Mouse (Mus musculus) macrophage (primary cell): Measurements from ENCODE around the gene Cdpf1. TPM values are rescaled to one million over a fixed set of nuclear protein-coding genes. Genes with fewer than 3 reads are reported as not detected.
"Not testable (repeated sequence)": the region's sequence is repeated elsewhere in the genome, so short reads cannot be mapped to it uniquely, and the experiment has no call there.

ENCODE experiments used
- H3K27ac ChIP-seq: fragments of 350-480 bp; formaldehyde crosslinking; 2 replicates; pipeline ENCODE4 v1.9.0; 2021
- H3K36me3 ChIP-seq: fragments of 350-480 bp; formaldehyde crosslinking; 2 replicates; pipeline ENCODE4 v1.9.0; 2021; ENCODE audit errors: inconsistent target
- H3K4me3 ChIP-seq: fragments of 350-480 bp; formaldehyde crosslinking; 2 replicates; pipeline ENCODE4 v1.9.0; 2021; ENCODE audit errors: inconsistent target
- H3K79me2 ChIP-seq: fragments of 350-480 bp; formaldehyde crosslinking; 2 replicates; pipeline ENCODE4 v1.9.0; 2021; ENCODE audit errors: inconsistent target
- WGBS: methylation state at CpG from one replicate; pipeline ENCODE4 v1.1.7; 2026; ENCODE audit warnings: inconsistent platforms; ENCODE audit not compliant: missing documents; 5-methylcytosine and 5-hydroxymethylcytosine counted together
- polyA plus RNA-seq: library from polyadenylated mRNA; stranded (reverse); fragments of 250-400 nt; gene quantifications from 3 replicates; pipeline ENCODE4 v1.2.4, GENCODE M21; 2018; ENCODE audit warnings: inconsistent platforms

The Cdpf1 gene
- polyA plus RNA-seq, 1 experiment from 2014 or later: 8.5 TPM

GRCm38 (mm10) chr15:85788633-85789032 lies 22.9 kb downstream of the Cdpf1 start:
- Histone ChIP-seq H3K79me2 (no peaks in the 10 kb centered on the region), H3K27ac (no peak overlapping the region), H3K36me3 (no peaks in the 10 kb centered on the region), H3K4me3 (no peak overlapping the region)
- 88% methylated on average over 16 of the region's 16 CpGs for WGBS

DNA sequence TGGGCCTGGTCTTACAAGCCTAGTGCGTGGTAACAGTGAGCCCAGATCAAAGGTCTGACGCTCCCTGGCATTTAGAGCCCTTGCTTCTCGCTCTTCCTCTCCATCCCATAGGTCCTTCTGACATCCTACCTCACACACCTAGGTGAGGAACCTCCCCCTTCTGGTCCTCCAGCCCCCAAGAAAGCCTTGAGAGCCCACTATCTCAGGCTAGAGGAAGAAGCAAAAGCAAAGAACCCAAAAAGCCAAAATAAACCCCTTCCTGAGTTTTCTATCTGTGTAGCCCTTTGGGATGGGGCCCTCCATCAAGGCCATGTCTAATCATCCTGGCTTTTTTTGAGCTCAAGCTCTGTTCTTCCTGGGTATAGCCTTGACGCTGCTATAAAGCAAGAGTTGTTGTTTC lies 23.4 kb downstream of the Cdpf1 start:
- 97% methylated on average over 4 of the region's 4 CpGs for WGBS
- no peak overlapping the region for H3K27ac ChIP-seq
- no peaks in the 10 kb centered on the region for H3K79me2 ChIP-seq
- no peak overlapping the region for H3K4me3 ChIP-seq
- H3K36me3 ChIP-seq: no peaks in the 10 kb centered on the region

DNA sequence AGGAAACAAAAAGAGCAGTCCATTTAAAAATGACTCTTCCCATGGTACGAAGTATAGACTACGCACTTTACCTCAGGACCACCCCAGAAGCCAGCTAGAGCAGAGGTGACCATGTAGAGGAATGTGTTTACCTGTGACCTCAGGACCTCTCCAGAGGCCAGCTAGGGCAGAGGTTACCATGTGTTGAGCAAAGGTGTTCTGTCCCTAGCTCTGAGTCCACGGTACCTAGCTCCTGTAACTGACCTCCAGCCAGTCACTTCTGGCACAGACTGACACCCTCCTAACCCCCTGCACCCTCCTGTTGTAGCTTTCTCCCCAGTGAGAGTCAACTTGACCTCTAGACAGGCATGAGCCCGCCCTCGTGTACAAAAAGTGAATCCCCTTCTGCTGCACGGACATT lies 24.0 kb downstream of the Cdpf1 start:
- H3K27ac ChIP-seq: no peak overlapping the region
- H3K36me3 ChIP-seq: no peaks in the 10 kb centered on the region
- no peak overlapping the region for H3K4me3 ChIP-seq
- H3K79me2 ChIP-seq: no peaks in the 10 kb centered on the region
- 91% methylated on average over 6 of the region's 6 CpGs for WGBS

DNA sequence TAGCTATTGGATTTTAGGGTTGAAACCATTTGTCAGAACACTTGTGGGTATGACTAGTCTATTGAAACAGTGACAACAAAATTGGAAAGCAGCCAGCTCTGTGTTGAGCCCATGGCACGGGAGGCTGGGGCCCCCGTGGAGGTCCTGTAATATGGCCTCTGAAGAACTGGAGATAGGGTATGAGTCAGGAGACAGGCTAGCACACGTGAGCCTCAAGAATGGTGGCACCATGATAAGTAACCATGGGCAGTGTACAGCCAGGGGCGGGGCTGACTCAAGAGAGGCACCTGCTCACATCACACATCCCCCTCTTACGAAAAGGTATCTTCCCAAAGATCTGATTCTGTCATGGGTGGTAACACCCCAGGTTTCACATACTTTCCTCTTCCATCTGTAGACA lies 24.8 kb downstream of the Cdpf1 start:
- Histone ChIP-seq H3K27ac (no peak overlapping the region), H3K79me2 (no peaks in the 10 kb centered on the region), H3K4me3 (no peak overlapping the region), H3K36me3 (no peaks in the 10 kb centered on the region)
- WGBS: 72% methylated on average over 5 of the region's 5 CpGs

DNA sequence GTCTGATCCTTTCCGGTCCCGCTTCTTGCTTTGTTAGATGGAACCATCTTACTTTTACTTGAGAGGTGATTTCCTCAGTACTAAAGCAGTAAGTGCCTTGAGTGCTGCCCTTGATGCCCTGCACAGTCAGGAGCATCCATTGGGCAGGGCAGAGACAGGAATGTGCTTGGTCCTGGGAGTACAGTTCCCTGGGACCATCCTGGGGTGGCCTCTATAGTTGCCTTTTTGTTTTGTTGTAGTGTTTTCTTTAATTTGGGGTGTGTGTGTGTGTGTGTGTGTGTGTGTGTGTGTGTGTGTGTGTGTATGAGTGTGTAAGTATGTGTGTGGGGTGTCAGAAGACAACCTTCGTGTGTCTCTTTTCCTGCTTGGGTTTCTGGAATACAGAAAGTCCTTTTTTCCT lies 27.2 kb downstream of the Cdpf1 start:
- 90% methylated on average over 2 of the region's 3 CpGs for WGBS
- H3K36me3 ChIP-seq: no peaks in the 10 kb centered on the region
- no peak overlapping the region for H3K27ac ChIP-seq
- H3K4me3 ChIP-seq: no peak overlapping the region
- no peaks in the 10 kb centered on the region for H3K79me2 ChIP-seq

- Histone ChIP-seq H3K36me3 (no peaks in the 10 kb centered on the region), H3K79me2 (no peaks in the 10 kb centered on the region), H3K27ac (no peak overlapping the region), H3K4me3 (no peak overlapping the region)
- WGBS: 94% methylated on average over 4 of the region's 4 CpGs
Observed at GRCm38 (mm10) chr15:85783146-85783545, 28.4 kb downstream of the Cdpf1 start.

DNA sequence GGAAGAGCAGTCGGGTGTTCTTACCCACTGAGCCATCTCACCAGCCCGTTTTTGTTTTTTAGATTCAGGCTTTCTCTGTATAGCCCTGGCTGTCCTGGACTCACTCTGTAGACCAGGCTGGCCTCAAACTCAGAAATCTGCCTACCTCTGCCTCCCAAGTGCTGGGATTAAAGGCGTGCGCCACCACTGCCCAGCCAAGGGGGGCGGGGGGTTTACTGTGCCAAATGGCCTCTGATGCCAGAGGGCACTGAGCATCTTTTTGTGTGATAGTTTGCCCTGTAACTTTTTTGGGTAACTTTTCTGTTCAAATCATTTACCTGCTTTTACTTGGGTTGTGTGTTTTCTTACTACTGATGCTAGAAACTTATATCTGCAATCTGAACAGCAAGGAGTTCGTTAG lies 32.6 kb downstream of the Cdpf1 start:
- not testable (repeated sequence) for H3K4me3 ChIP-seq, H3K27ac ChIP-seq, H3K36me3 ChIP-seq, H3K79me2 ChIP-seq
- WGBS: 86% methylated on average over 6 of the region's 6 CpGs

GRCm38 (mm10) chr15:85776771-85777170 lies 34.7 kb downstream of the Cdpf1 start:
- WGBS: 75% methylated on average over 4 of the region's 5 CpGs
- no peak overlapping the region for H3K27ac ChIP-seq
- H3K36me3 ChIP-seq: no peaks in the 10 kb centered on the region
- H3K79me2 ChIP-seq: no peaks in the 10 kb centered on the region
- H3K4me3 ChIP-seq: no peak overlapping the region

DNA sequence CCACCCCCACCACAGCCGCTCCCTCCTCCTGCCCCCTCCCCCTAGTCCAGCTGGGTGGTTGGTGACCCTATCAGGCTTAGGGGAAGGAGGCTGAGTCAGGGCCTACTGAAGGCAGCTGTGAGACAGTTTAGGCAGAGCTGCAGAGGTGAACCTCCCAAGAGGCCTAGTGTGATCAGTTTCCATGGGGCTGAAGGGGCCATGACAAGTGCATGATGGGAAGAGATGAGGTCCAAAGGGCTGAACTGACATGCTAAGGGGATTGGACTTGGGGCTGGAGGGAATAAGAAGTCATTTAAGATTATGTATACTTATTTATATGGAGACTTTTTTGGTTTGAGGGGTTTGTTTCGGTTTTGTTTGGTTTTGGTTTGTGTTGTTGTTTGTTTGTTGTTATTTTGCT lies 35.3 kb downstream of the Cdpf1 start:
- Histone ChIP-seq H3K79me2 (no peaks in the 10 kb centered on the region), H3K36me3 (no peaks in the 10 kb centered on the region), H3K27ac (no peak overlapping the region), H3K4me3 (no peak overlapping the region)
- WGBS: 46% methylated on average over 2 of the region's 2 CpGs

- WGBS: 91% methylated on average over 7 of the region's 7 CpGs
- Histone ChIP-seq H3K79me2 (no peaks in the 10 kb centered on the region), H3K4me3 (no peak overlapping the region), H3K27ac (no peak overlapping the region), H3K36me3 (no peaks in the 10 kb centered on the region)
Observed at GRCm38 (mm10) chr15:85775001-85775400, 36.5 kb downstream of the Cdpf1 start.

- 88% methylated on average over 9 of the region's 9 CpGs for WGBS
- H3K36me3 ChIP-seq: no peaks in the 10 kb centered on the region
Observed at GRCm38 (mm10) chr15:85774419-85774818, 37.1 kb downstream of the Cdpf1 start.

GRCm38 (mm10) chr15:85772146-85772740 lies 39.3 kb downstream of the Cdpf1 start:
- no peak overlapping the region for H3K4me3 ChIP-seq
- H3K79me2 ChIP-seq: no peaks in the 10 kb centered on the region
- WGBS: 61% methylated on average over 11 of the region's 11 CpGs
- H3K27ac ChIP-seq: no peak overlapping the region
- H3K36me3 ChIP-seq: no peaks in the 10 kb centered on the region

More at GRCm38 (mm10) chr15:85774419-85774818, 37.1 kb downstream of the Cdpf1 start:
- H3K4me3 ChIP-seq: no peak overlapping the region
- H3K27ac ChIP-seq: no peak overlapping the region
- no peaks in the 10 kb centered on the region for H3K79me2 ChIP-seq

DNA sequence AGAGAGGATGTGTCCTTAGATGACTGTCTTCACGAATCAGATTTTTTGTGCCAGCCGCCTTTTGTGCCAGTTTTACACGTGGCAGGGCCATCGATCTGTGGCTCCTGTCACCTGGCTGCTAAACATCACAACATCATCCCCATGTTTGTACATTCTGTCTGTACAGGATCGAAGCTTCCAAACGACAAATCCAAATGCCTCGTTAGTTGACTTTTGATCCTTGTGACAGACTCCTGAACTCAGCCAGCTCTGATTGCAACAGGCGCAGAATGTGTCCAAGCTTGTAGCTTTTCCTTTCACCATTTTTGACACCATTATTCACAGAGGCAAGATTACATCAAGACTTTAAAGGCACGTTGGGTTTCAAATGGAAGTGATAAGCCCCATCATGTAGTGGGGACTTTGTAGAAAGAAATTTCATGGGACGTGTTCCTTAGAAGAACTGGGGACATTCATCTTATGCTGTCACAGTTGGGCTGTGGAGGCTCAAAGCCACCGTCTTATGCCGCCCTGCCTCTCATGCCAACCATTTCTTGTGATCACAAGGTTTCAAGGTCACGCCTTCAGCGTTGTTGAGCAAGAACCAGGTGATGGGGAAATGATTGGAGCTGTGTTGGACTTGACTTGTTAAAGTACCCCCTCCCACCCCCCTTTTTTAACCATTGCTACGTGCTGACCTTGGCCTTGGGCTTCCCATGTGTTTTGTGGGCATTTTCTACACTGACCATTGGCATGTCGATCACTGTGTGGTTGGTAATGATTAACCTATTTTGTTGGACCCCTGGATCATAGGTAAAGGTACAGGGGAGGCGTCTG lies 40.0 kb downstream of the Cdpf1 start:
- Histone ChIP-seq H3K36me3 (no peaks in the 10 kb centered on the region), H3K79me2 (no peaks in the 10 kb centered on the region), H3K27ac (no peak overlapping the region), H3K4me3 (no peak overlapping the region)
- 85% methylated on average over 17 of the region's 17 CpGs for WGBS

- no peak overlapping the region for H3K27ac ChIP-seq
- H3K36me3 ChIP-seq: no peaks in the 10 kb centered on the region
- H3K4me3 ChIP-seq: no peak overlapping the region
- no peaks in the 10 kb centered on the region for H3K79me2 ChIP-seq
- 91% methylated on average over 8 of the region's 8 CpGs for WGBS
Observed at GRCm38 (mm10) chr15:85768991-85769390, 42.5 kb downstream of the Cdpf1 start.

DNA sequence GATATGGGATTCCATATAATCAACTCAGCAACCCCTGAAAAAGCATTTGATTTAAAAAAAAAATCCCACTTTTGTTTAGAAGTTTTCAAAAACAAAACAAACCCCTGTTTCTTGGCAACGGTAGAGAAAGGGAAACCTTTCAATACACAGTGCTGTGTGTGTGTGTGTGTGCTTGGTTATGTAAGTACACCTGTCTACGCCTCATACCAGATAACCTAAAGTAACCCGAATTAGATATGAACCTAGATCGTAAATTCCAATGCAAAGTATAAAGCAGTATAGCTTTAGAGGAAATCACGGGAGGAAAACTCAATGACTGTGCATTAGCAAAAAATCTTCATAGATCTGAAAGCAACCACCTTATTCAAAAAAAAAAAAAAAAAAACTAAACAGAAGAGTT lies 44.8 kb downstream of the Cdpf1 start:
- H3K4me3 ChIP-seq: no peak overlapping the region
- H3K36me3 ChIP-seq: no peaks in the 10 kb centered on the region
- H3K79me2 ChIP-seq: no peaks in the 10 kb centered on the region
- no peak overlapping the region for H3K27ac ChIP-seq
- WGBS: 88% methylated on average over 5 of the region's 5 CpGs
